Mouse (Mus musculus) brain, embryonic 18.5 days (tissue): ENCODE data around the gene Supv3l1.

Source experiments
- DNase-seq: peaks from one replicate; pipeline ENCODE4 v3.0.0-alpha.2; 2012; ENCODE audit warnings: low read depth, low spot score

Supv3l1 gene

GRCm38 (mm10) chr10:62413606-62413982, 35.9 kb downstream of the Supv3l1 start:
- no peak for DNase-seq

GRCm38 (mm10) chr10:62412906-62413605, 36.5 kb downstream of the Supv3l1 start:
- no peak for DNase-seq

- no peak for DNase-seq
These were observed 37.8 kb downstream of the Supv3l1 start for GRCm38 (mm10) chr10:62411431-62412410.

GRCm38 (mm10) chr10:62410943-62411342, 38.6 kb downstream of the Supv3l1 start:
- no peak for DNase-seq

- no peak for DNase-seq
These were observed 44.6 kb downstream of the Supv3l1 start for GRCm38 (mm10) chr10:62404901-62405300.

GRCm38 (mm10) chr10:62401641-62402111, 47.9 kb downstream of the Supv3l1 start:
- DNase-seq, result no peak

- no peak for DNase-seq
These were observed 66.5 kb downstream of the Supv3l1 start for GRCm38 (mm10) chr10:62383011-62383410.

- no peak for DNase-seq
These were observed 68.6 kb downstream of the Supv3l1 start for GRCm38 (mm10) chr10:62380936-62381335.

GRCm38 (mm10) chr10:62379808-62380207, 69.7 kb downstream of the Supv3l1 start, which contains the start of gene Hk1:
Gene Hk1, minus strand, starts transcription at chr10:62379908.
- no peak for DNase-seq
